Mouse (Mus musculus) layer of hippocampus, postnatal 36 days (tissue): ENCODE results near the gene Cnnm2. TPM values are rescaled to one million over a fixed set of nuclear protein-coding genes. Genes with fewer than 3 reads are reported as not detected.
"Not testable (repeated sequence)": the region's sequence is repeated elsewhere in the genome, so short reads cannot be mapped to it uniquely, and the experiment has no call there.

Experiments
- DNase-seq, 2 experiments: peaks; one replicate each; pipeline ENCODE4 v3.0.0; 2022
- total RNA-seq, 2 experiments: library from RNA; stranded (reverse); gene quantifications; 2 replicates each; pipeline ENCODE4 v1.2.3; 2021

Gene Cnnm2
- total RNA-seq: 10 to 100 TPM; 36.6 to 39.8 TPM

DNA sequence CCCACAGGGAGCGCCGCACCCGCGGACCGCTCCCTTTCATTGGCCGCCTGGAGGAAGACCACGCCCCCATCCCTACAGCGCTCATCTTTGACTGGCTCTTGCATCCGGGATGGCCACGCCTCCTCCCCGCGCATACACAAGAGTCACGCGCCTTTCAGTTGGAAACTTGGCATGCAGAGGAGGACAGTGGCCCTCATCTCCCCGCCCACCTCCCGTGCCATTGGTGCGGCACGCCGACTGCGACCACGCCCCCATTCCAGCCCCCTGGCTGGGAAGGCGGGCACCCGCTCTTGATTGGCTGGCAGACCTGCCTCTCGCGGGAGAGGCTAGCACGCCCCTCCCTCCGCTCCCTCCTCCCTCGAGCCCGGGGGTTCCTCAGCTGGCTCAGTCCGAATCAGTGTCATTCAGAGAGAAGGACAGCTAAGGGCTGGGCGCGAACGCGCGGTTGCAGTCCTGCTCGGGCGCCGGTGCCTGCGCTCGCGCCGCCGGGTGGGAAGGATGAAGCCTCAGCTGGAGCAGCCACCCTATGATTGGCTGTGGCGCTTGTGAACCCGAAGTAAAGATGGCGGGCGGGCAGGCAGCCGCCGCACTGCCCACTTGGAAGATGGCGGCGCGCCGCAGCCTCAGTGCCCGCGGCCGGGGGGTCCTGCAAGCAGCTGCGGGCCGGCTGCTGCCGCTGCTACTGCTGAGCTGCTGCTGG lies at the start of gene Cnnm2:
Cnnm2 (plus strand) TSS at position 350 of the 700 bp plus-strand sequence.
- DNase-seq: peak; percentile 100

DNA sequence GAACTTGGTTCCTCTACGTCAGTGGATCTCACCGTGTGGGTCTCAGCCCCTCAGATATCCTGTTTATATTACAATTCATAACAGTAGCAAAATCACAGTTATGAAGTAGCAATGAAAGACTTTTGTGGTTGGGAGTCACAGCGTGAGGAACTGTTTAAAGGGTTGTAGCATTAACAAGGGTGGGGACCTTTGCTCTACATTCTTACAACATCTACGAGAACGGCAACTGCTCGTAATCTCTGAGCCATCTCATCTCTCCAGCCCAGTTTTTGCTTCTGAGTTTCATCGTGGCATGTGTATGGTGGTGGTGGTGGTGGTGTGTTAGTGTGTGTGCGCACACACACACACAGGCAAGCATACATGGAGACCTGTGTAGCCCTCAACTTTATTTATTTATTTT lies 47.2 kb upstream of the Cnnm2 start:
- no peak for DNase-seq

DNA sequence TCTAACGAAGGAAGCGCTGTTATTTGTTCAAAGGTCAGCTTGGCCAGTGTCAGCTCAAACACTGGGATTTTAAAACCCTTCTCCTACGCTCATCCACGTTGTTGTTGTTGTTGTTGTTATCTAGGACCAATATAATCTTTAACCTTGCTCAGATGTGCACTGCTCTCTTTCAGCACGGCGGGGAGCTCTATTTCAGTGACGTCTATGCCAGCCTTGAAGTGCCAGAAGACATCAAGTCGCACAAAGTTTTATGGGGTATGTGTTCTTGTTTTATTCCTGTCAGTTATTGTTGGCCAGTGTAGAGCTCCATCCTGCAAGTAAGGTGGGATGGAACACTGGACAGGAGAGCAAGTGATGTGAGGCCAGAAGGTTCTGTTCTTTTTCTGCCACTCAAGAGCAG lies 46.4 kb upstream of the Cnnm2 start:
- DNase-seq: no peak

DNA sequence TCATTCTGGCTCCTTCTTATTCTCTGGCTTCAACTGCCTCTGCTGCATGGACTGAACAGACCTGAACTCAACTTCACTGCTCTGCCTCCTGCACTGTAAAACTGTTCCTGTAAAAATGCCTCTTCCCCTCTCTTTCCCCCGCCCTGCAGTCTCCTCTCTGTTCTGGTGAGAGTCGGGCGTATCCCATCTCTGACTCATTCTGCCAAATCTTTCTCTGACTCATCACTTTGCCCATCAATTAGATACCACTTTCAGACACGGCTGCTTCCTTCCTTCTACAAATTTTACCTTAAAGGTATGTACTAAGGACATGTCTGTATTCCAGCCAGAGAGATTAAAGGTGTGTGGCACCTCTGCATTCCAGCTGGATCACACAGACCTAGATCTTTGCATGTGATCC lies 43.2 kb upstream of the Cnnm2 start:
- no peak for DNase-seq

DNA sequence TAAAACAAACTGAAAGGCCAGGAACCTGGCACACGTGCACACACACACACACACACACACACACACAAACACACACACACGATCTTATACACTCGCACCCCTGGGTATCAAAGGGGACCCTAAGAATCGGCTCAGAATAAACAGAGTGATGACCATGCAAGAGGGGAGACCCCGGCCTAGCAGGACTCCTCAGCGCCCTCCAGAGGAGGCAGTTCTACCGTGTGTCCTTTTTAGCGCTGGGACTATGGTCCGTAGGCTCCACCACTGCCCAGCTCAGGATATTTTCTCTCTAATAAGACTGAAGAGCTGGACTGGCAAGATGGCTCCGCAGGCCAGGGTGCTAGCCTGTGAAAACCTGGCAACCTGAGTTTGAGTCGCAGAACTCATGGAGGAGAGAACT lies 37.0 kb upstream of the Cnnm2 start:
- no peak for DNase-seq

DNA sequence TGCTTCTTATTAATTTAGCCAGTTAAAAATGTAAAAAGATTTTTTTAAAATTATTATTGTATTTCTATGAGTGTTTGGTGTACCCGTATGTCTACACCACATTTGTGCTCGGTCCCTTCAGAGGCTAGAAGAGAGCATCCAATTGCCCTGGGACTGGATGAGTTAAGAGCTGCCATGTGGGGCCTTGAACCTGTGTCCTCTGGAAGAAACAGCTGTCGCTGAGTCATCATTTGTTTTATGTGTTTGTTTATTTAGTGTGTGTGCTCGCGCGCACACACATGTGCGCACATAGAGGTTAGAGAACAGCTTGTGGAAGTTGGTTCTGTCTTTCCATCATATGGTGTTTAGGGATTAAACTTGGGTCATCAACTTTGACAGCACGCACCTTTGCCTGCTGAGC lies 35.3 kb upstream of the Cnnm2 start:
- DNase-seq: no peak

DNA sequence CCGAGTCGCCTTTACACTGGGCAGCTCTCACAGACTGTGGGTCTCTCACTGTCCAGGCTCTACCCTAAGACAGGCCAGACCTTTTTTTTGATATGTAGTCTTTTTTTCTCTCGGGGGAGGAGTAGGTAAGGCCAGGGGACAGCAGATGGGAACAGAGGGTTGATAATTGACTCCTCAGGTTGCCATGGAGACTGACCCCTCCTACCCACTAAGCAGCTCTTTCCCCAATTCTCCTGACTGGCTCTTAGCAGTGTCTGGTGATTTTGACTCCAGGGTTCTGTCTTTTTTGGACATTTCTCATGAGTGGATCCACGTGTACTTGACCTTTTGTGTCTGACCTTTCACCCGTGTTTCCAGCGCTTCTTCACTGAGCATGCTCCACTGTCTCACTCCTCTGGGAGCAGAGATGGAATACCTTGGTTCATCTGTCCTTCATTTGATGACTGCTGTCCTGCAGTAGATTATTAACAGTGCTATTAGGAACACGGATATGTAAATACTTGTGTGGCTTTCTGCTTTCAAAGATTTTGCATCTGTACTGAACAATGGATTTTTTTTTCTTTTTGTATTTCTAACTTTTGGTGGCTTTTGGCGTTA lies 34.2 kb upstream of the Cnnm2 start:
- no peak for DNase-seq

DNA sequence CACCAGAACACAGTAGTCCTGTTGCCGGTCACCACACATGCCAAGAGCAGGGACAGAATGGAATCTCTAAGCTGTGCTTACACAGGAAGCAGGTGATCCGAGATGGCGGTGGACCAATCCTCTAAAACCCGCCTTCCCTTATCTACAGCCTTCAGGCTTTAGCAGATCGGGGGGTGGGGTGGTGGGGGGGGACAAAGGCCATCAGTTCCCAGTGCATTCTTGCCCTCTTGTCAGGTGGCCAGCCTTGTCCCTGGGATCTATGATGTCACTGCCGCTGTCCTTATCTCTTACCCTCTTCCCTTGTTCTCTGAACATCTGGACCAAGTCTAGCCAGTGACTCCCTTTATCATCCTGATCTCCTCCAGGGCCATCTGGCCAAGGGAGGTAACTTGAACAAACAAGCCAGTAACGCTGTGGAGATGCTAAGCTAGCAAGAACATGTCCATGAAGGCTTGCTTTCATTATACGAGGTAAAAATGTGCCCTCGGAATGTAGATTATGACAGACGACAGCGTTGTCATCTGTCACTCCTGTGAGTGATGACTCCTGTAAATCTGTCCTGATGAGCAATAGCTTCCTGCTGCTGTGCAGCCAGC lies 33.4 kb upstream of the Cnnm2 start:
- DNase-seq: no peak

DNA sequence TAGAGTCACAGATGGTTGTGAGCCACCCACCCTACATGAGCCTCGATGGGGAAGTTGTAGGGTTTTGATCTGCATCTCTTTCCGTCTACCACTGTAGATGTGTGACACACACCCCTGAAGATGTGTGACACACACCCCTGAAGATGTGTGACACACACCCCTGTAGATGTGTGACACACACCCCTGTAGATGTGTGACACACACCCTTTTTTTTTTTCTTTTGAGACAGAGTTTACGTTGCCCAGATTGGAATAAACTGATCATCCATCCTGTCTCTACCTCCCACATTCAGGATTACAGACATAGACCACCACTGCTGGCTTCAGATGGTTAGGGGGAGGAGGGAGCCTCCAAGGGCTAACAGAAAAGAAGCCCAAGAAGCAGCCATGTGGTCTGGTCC lies 32.5 kb upstream of the Cnnm2 start:
- no peak for DNase-seq

DNA sequence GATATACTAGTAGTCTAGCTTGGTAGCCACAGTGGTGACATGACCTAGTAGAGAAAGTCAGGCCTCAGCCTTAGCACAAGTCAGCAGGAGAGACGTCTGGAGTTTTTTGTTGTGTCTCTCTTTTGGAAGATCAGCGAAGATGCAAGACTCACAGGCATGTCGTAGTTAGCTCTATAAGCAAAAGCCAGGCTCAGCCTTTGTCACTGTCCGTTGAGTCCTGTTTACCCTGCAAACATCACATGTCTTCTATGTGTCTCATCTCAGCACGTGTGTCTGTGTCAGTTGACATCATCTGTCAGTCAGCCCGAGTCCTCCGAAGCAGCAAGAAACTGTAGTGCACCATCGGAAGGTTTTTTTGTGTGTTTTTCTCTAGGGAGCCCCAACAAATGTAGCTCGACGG lies 30.0 kb upstream of the Cnnm2 start:
- DNase-seq: no peak

DNA sequence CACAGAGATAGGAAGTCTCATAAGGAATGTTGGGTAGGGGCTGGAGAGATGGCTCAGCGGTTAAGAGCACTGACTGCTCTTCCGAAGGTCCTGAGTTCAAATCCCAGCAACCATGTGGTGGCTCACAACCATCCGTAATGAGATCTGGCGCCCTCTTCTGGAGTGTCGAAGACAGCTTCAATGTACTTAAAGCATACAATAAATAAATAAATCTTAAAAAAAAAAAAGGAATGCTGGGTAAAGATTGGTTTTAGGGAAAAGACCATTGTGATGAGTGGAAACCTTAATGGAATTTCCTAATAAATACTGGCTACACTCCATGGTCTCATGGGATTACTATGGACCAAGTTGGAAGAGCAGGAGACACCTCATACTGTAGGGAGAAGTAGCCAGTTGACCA lies 28.7 kb upstream of the Cnnm2 start:
- not testable (repeated sequence) for DNase-seq

DNA sequence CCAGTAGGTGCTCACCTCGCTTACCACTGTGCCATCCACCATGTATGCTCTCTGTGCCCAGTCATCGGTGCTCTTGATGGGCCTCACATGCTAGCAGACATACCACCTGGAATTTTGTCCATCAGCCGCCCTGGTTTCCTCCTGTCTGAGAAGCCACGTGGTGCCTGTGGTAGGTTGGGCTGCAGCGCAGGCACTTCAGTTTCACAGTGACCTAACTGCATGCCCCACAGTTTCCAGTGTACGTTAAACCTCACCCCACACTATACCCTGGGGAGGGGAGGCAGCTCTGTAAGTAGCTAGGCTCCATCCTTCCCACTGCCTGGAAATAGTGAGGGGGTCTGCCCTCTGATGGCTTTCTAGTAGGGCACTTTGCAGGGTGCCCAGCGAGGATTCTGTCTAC lies 27.8 kb upstream of the Cnnm2 start:
- no peak for DNase-seq

DNA sequence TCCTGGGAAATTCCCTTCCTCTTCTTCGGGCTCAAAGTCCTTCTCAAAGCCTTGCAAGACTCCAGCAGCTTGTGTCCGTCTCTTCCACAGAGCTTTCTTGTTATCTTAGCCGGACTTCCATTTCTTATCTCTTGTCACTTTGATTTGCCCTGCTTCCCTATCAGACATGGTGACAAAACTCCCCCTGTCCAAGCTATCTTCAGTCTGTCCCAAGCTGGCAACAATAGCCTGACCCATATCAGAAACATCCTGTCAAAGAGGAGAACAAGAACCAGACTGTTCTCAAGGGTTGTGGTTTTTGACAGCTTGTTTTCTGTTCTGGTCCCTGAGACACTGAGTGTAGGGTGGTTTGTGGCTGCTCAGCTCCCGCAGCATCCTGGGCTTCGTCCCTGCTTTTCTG lies 26.2 kb upstream of the Cnnm2 start:
- DNase-seq: no peak

DNA sequence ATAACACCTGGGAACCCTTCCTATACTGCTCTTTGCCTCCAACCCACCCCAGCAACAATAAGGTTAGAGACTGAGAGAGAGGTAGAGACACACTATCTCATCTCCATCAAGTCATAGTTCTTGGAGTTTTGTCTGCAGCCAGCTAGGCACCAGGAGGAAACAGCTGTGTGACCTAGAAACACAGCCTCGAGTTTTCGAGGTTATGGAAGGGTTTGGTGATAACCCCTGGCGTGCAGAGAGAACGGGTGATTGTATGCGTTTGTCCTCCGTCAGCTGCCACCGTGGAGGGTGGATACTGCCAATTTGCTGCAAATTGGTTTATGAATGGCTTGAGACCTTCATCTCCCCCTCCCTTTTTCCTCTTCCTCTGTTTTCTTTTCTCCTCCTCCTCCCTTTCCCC lies 24.3 kb upstream of the Cnnm2 start:
- DNase-seq: no peak

DNA sequence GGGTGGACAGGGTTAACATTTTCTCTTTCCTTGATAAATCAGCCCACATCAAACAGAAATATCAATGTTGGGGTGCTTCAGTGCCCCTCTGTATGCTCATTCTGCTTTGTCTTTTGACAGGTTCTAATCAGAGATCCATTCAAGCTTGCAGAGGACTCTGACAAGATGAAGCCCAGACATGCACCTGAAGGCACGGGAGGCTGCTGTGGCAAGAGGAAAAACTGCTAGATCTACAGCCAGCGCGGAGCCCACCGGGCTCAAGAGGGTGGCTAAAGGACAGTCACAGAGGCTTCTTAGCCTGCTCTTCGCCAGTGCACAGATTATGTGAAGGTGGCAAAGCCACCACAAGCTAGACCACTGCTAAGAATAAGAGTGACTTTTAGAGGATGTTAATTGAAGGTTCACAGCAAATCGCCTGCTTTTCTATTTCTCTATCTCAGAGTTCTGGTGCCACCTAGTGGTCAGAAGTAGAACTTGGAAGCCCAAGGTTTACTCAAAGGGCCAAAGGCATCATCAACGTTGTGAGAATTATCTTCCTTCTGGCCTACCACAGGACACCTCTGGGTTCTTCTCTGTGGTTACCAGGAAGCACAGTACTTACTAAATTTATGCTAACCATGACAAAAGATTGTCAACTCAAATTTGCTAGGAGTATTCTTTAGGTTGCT lies 20.9 kb upstream of the Cnnm2 start:
- peak in 1 of 2 experiments; percentile 66 for DNase-seq

DNA sequence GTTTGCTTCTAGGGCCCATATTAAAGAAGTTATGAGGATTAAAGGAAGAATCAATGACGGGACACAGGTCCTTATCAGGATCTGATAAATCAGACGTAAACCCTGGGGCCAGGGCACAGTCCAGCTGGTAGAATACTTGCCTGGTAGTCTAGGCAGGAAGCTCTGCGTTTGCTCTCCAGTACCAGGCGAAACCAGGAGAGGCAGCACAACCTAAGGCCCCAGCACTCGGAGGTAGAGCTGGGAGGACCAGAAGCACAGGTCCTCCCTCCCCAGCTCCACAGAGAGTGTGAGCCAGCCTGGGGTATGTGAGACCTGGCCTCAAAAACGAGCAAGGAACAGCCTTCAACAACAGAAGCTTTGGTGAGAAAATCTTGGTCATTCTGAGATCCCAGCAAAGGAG lies 19.8 kb upstream of the Cnnm2 start:
- DNase-seq: no peak

DNA sequence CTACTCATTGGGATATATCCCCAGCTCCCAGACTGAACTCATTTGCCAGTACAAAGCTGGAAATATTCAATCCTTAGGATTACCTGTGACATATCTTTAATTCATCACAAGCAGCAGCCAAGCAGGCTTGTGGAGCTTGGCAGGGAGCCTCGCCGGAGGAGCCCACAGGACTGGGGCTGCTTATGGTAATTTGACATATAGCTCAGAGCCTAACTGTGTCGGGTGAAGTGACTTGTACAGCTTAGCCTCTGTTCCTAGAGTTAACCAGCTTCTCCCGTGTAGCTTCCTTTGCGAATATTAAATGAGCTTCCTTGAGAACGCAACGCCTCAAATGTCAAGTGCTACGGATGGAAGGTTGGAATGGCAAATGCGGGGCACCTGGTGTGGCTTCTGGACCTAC lies 16.7 kb upstream of the Cnnm2 start:
- DNase-seq: no peak

DNA sequence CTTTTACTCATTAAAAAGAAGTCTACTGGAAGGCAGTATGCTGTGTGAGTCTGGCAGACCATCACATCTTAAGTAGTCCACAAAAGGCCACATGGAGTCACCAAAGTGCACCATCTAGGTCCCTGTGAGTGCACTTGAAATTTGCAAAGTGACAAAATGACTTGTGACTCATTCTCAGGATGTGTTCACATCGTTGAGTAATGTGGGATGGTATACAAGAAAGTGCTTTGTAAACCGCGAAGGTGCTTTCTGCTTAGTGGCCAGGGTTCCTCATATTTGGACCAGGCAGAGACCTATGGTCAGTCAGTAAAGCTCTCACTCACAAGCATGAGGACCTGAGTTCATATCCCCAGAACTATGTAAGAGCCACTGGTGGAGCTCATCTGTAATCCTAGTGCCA lies 13.6 kb upstream of the Cnnm2 start:
- no peak for DNase-seq

DNA sequence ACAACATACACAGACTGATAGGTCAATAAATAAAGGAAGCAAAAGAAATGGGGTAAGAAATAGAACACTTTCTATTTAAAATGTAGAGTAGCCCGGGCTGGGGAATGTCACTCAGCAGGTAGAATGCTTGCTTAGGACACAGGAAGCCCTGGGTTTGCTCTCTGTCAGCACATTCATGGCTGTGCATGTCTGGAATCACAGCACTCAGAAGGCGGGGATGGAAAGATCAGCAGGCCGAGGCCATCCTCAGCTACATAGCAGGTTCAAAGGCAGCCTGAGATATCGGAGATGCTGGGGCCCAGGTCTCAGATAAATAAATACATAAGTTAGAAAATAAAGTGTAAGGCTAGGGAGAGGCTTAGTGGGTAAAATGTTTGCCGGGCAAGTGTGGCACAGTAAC lies 9.2 kb upstream of the Cnnm2 start:
- no peak for DNase-seq

DNA sequence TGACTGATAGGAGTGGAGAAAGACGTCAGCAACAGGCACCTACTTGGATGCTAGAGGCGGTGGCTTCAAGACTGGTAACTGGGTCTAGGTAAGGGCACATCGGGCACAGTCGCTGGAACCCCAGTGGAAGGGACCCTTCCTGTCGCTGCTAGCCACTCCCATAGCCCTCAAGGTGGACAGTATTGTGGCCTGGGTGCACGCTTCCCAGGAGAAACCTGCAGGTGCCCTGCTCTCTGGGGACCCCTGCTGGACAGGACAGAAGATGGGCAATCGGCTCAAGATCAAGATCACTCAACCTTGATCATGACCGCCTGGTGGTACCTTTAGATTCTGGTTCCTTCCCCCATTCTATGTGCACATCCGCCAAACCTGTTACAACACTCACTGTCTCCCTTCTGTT lies 6.3 kb upstream of the Cnnm2 start:
- no peak for DNase-seq

DNA sequence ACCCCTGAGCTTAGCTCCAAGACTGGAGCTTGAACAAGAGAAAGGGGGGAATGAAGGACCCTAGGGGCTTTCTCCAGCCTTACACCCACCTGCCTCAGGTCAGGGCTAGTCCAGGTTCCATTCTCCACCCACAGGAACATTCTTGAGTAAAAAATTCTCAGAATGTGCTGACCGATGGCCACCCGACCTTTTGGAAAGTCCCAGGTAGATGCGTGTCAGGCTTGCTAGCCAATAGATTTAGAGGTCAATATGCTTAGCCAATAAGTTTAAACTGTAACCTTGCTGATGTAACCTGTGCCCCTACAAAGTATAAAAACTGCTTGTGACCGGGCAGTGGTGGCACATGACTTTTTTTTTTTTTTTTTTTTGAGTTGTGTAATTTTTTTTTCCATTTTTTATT lies 5.2 kb upstream of the Cnnm2 start:
- DNase-seq: no peak

DNA sequence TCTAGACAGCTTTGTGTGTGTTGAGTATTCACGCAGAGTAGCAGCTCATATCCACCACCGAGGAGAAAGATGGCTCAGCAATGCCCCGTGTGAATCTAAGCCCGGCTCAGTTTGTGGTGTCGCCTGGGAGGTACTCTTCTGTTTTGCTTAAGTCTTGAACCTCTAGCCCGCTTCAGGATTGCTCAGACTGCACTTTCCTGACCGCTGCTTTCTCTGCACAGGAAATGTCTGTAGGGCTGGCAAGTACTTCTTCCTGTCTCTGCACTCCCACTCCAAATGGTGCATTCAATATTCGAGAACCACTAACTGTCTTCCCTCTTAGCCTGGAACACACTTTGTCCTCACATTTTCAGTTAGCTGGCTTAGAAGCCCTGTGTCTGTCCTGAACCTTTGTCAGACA lies 2.3 kb upstream of the Cnnm2 start:
- no peak for DNase-seq

DNA sequence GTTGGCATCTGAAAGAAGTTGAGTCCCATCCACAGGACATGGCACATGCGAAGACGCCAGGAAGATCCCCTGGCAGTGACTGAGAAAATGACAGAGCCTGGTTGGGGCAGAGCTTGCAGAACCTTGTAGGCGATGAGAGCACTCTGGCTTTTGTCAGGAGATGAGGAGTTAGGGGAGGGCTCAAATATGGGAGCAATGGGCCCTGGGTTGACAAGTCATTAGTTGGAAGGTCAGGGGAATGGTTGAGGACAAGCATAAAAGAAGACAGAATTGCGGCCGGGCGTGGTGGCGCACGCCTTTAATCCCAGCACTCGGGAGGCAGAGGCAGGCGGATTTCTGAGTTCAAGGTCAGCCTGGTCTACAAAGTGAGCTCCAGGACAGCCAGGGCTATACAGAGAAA lies 1.5 kb upstream of the Cnnm2 start:
- DNase-seq: not testable (repeated sequence)
